Mouse (Mus musculus) 416B (cell line): ENCODE data around the gene Luc7l2.

Experiments used
- DNase-seq: peaks from one replicate; pipeline ENCODE4 v3.0.0; 2011; ENCODE audit warnings: low read depth

Gene Luc7l2

DNA sequence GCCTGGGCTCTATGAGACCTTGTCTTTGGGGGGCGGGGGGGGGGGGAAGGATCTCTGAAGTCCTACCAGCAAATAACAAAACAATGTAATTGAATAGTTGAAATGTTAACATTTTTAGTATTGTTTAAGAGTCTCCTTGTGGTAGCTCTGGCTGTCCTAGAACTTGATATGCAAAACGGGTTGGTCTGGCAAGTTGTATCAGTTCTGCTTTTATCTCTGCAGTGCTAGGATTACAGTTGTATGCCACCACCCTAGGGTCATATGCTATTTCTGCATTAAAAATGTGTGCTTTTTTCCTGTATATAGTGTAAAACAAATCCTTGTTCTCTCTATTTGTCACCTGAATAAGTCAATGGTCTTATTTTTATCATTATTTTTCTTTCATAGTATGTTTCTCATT is 25.0 kb downstream of the Luc7l2 start:
- no peak for DNase-seq

DNA sequence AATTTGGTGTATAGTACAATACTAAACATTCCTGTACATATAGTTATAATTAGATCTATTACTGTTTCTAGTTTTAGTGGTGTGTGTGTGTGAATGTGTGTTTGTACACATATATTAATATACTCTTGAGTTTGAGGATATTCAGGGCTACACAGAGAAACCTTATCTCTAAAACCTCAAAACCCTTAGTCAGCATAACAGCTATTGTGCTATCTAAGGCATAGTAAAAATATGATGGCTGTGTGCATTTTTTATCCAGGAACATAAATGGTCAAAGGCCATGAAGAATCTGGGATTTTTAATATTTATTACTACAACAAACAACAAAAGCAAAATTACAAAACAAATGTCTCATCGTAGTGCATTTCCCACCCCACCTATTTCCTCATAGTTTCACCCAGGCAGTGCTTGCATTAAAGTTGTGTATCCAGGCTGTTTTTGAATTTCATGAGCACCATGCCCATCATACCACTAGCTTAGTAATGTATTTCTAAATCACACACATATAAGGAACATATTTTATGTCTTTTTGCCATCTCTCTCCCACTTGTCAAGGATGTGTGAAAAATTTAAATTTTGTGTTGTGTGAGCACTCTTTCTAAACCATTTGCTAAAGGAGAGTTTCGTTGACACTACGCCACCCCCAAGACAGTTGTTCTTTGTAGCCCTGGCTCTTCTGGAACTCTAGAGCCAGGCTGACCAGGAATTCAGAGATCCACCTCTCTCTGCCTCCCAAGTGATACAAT is 29.2 kb downstream of the Luc7l2 start:
- DNase-seq = no peak

DNA sequence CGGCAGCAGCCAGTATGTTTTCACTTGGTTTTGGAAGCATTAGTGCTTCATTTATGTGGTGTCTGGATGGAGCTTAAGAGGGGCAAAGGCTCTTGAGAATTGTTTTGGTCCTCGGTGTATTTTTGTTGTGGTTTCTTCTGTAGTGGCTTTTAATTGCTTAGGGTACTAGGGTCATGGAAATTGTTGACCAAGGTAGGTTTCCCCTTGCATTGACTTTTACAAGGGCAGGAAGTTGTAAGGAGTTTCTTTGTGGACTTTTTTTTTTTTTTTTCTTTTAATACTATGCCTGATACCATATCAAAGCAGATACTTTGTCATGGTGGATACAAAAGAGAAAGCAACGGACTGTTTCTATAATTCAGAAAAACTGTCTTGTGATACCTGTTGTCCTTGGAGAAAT is 30.6 kb downstream of the Luc7l2 start:
- peak; percentile 36 for DNase-seq

DNA sequence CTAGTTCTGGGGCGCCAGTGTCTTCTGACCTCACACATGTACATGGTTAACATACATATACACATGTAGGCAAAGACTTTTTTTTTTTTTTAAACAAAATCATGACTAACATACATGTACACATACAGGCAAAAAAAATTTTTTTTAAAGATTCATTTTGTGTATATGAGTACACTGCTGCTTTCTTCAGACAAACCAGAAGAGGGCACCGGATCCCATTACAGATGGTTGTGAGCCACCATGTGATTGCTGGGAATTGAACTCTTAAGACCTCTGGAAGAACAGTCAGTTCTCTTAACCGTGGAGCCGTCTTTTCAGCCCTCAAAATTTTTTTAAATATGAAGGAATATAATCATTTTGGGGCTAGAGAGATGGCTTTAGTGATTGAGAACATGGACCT is 46.3 kb downstream of the Luc7l2 start:
- DNase-seq = peak; percentile 57

DNA sequence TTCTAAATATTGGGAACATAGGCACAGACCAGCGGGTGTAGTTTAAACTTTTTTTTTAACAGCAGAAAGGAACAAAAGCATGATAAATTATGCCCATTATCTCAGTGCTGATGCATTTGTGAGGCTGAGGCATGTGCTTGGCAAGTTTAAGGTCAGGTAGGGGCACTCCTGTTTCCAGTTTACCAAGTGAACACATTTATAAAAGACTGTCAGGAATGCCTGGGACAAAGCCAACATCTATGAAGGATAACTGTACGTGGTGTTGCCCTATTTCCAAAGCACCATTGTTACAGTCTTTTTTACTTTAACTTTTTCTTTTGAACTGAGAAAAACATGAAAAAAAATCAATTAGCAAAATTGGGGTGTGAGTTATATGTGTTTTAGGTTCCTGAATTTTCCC is 58.8 kb downstream of the Luc7l2 start:
- no peak for DNase-seq

DNA sequence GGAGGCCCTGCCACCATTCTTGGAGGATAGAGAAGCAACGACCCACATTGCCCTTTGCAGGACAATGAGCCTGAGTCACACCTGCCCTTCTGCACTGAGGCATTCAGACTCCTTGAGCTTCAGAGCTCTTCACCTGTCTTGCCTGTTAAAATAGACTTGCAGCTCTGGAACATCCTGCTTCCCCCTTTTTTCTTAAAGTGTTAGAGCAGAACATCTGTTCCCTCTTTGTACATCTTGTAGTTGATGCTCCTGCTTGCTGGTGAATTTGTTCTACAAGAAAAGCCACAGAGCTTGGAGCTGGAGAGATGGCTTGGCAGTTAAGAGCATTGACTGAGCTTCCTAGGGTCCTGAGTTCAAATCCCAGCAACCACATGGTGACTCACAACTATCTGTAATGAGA is 71.3 kb downstream of the Luc7l2 start:
- DNase-seq = no peak

DNA sequence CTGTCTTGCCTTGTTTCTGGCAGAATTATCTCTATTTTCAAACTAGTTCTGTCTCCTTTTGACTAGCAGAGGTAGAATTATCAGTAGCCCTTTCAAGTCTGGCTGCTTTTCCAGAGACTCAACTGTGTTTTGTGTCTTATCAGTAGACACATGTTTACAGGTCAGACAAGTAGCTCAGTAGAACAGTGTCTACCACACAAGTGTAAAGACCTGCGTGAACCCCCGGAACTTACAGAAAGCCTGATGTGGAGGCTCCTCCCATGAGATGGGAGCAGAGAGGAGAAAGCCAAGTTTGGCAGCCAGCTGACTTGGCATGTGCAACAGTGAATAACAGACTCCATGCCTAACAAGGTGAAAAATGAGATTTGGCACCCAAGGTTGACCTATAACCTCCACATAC is 72.3 kb downstream of the Luc7l2 start:
- DNase-seq = no peak

DNA sequence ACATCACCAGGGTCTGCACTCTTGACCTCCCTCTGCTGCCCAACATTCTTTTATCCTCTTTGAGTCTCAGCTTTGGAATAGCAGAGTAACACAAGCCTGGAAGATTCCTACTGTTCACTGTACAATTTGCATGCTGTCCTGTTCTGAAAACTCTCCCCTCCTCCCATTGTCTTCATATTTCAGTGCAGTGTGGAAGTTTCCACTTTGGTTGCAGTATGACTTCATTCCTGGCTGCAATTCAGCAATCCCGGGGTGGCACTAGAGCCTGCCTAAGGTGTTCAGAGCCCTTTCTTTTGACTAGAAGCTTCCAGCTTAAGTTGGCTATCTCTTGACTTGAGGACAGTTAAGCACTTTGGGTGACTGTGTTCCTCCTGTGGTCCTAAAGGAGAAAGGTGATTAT is 73.3 kb downstream of the Luc7l2 start:
- no peak for DNase-seq

DNA sequence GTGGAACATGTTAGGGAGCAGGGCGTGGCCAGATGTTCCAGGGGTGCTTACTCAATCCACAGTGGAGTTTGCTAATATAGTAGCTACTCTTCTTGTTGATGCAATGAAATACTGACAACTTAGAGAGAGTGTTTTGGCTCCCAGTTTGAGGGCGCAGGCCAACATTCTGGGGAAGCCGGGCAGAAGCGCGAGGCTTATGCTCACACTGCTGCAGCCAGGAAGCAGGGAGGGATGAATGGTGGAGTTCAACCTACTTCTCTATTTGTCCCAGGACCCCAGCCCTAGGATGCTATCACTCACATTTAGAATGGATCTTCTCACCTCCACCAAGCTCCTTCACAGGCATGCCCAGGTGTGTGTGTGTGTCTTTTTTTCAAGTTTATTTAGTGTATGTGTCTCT is 75.0 kb downstream of the Luc7l2 start:
- no peak for DNase-seq

DNA sequence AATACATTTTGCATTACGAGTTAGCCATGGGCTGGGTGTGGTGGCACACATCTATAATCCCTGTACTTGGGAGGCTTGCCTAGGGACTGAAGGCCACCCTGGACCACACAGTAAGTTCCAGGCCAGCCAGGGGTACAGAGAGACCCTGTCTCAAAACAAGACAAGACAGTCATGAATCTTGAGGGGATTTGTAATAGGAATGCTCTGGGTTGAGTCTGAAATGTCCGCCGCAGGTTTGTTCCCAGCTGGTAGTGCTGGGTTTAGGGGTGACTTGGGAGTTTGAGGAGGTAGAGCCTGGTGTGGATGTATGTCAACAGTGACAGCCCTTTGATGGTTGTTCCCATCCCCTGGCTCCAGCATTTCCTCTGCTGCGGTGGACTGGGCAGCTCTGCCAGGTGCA is 75.9 kb downstream of the Luc7l2 start:
- DNase-seq = no peak

DNA sequence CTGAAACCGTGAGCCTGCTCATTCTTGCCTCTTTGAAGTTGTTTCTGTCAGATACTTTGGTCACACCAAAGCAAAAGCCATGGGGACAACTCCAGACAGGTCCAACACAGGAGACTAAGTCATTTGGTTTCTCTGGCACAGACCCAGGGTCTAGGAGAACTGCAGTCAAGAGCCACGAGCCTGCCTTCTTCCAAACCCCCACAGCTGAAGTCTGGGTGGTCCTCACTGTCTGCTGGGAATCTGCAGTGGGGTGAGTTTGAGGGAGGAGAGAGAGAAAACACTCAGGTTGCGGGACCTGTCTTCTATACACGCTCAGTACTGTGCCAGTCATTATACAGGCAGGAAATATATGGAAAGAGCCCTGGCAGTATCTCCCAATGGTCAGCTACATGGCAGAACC is 76.4 kb downstream of the Luc7l2 start:
- no peak for DNase-seq

DNA sequence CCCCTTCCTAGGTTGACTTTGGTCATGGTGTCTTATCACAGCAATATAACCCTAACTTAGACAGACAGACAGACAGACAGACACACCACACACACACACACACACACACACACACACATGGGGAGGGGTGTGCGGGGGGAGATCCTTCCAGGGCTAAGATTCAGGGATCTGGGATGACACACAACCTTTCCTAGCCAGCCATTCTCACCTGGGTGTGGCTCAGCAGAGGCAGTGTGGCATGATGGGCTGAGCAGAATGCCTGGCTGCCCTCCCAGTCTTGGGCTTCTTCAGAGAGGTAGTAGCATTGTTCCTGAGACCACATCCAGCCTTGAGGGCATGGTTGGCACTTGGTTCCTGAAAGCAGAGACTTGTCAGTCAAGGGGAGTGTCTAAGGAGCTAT is 78.4 kb downstream of the Luc7l2 start:
- DNase-seq = no peak

DNA sequence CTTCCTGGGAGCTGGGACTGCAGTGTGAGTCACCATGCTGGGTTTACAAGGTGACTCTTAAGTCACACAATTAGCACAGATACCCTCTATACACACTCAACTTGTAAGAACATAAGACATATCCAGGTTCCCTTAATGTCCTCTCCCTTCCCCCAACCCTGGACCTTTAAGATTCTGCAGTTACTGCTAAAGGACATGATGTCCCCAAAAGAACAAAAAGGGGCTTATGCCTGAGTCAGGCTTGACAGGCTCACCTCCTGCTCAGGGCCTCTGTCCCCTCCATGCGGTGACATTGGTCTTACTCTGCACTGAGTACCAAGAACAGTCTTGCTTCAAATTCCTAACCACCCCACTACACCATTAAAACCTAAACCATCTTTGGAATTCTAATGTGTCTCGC is 81.7 kb downstream of the Luc7l2 start:
- DNase-seq = no peak

DNA sequence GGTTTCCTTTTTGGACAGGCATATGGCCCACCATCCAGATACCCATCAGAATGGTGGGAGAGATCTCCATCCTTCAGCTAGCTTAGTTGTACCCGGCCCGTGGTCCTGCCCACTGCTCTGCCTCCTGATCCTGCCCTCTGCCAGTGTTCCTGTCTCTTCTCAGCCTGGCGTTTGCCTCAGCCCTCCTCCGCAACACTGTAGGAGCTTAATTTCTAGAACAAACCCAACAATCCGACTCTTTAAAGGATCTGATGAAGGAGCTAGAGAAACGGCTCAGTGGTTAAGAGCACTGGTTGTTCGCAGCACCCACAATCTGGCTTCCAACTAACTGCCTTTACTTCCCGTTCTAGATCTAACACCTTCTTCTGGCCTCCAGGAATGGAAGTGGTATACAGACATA is 83.3 kb downstream of the Luc7l2 start:
- DNase-seq = no peak

DNA sequence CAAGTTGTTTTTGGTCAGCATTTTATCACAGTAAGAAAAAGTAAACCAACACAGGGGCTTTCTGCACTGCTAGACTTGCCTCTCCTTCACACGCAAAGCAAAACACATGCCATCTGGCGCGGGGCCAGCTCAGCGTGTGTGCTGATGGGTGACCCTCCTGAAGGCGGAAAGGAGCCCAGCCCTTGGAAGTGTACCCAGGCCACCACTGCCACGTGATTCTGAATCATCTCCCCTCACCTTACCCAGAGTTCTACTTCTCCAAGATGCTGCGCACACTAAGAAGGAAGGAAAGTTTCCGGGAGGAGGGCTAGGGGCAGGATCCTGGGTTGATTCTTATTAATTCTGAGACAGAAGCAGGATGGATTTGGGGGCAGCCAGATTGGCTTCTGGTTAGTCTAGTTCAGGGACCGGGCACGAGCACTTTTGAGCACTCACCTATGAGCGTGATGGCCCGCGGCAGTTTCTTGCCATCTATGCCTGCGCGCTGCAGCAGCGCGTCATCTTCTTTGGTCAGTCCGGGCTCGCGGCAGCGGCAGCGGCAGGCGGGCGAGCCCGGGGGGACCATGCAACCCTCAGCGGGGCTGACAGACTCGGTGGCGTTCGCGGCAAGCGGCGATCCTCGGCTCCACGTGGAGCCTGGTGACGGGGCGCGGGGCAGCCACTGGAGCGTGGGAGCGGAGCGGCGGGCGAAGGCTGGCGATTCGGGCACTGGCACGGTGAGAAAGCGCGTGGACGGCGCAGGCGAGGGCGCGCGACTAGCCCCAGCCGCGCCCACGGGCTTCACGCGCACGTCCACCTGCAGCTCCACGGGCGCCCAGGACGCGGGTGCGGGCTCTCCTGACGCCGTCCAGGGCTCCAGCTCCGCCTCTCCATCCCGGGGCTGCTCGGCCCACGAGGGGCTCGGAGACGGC is 85.1 kb downstream of the Luc7l2 start:
- DNase-seq = peak; percentile 63

DNA sequence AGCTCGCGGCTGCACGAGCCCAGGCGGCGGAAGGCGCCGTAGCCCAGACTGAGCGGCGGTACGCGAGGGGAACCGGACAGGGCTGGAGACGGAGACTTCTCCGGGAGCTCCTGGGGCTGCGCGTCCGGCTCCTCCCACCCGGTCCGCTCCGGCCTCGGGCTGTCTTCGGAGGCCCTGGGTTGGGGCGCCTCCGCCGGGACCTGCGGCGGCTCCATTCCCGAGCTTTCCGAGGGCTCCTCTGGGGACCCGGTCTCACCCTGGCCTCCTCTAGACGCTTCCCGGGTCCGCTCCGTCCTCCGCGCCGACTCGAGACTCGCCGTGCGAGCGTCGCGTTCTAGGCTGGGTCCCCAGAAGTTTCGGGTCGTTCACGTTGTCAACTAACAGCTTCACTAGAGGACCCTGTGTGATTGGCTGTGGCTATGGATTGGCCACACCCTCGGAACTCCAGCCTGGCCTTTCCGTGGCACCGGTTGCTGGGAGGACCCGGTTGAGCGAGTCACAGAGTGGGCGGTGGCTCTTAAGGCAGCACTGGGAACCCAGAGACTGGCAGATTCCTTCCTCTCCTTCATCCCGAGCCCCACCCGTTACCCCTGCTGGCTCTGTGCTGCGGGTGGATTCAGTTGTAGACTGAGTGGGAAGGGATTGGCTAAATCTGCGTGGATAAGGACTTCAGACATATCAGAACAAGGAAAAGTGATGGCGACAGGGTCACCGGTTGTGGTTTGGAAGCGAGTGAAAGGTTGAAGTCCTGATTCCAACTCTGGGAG is 85.9 kb downstream of the Luc7l2 start, which contains the start of gene Klrg2:
Klrg2 (minus strand) TSS at position 391 of the 767 bp plus-strand sequence.
- peak; percentile 82 for DNase-seq

DNA sequence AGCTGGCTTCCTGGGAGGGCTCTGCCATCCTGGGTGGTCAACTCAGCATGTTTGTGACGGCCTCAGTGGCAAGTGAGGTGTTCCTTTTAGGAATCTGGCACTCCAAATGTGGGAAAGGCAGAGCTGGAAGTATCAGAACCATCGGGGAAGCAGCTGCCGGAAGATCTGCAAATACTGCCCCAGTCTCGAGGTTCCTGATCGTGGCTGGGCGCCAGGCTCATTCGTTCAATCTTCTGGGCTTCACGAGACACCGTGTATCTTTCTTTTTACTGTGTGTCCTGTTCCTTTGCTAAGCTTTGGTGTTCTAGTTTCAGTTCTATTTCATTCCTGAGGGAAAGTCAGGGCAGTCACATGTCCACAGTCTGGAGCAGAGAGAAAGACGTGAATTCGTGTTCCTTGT is 89.3 kb downstream of the Luc7l2 start:
- no peak for DNase-seq

DNA sequence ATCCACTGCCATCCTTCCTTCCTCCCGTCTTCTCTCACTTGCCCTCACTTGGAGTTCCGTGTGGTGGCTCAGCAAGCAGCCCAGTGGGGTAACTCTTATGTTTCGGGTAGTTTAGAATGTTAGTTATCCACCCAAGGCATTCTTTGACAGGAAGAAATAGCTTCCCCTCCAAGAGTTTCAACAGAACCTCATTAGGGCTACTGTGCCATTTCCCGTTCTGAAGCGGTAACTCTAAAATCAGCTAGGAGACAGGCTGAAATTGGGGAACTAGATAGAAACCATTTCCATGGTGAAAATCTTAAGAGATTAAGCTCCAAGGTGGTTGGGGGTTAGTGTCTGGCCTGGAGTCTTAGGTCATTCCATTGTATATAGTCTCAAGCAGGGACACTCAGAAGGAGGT is 90.1 kb downstream of the Luc7l2 start:
- DNase-seq = peak; percentile 34

DNA sequence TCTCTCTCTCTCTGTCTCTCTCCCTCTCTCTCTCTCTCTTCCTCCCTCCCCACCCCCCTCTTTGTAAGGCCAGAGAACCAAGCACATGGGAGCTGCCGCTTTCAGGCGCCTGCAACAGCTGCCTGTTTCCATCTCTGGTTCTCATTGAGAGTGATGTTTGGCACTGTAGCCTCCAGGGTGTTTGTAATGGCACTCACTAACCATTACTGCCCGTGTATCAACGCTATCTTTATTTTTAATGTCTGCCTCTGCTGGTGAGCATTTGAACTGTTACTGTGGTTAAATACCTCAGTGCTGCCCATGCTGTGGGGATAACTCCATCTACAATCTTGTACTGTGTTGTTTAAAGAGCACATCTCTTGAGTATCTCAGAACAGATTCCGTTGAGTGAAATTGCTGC is 90.5 kb downstream of the Luc7l2 start:
- DNase-seq = no peak

DNA sequence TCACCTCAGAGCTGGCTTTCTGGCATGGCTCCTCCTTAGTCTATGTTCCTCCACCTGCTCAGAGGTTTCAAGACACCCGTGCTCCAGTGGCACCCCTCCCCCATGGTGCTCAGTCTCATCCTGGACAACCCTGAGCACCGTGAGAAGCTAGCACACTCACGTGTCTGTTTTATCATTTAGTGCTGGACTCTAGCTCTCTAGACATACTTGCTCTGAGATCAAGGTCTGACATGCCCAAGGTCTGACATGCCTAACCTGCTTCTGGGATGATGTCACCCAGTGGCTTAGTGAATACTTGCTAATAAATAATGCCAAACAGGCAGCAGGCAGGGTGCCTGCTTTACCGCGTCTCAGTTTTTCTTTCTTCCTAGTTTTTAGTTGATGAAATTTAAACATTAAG is 91.5 kb downstream of the Luc7l2 start:
- DNase-seq = no peak

DNA sequence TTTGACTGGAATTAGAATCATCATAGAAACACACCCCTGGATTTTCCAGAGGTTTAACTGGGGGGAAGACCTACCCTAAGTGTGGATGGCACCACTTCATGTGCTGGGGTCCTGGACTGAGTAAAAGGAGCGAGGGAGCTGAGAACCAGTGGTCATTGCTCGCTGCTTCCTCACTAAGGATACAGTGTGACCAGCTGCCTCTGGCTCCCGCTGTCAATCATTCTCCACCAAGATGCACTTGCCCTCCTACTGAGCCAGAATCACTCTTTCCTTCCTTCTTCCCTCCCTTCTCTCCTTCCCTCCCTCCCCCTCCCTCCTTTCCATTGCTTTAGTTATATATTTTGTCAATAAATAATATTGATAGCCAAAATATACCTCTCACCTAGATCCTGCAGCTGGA is 91.9 kb downstream of the Luc7l2 start:
- no peak for DNase-seq

DNA sequence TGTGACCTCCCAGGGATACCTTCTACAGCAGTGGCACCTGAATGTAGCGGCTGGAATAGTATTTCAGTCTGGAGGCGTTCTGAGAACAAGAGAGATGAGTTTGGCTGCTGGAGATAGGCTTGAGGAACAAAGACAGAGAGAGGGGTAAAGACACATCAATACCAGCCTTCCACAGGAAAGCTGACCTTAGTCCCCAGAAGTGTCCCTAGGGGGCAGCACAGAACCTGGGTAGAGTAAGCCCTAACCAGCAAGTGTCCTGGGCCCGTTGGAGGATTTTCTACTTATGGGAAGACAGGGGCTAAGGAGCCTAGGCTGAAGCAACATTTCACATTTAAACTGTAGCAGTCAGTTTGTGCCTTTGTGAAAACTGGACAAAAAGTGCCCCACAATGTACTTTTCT is 98.4 kb downstream of the Luc7l2 start:
- DNase-seq = peak; percentile 78
